Mouse (Mus musculus) megakaryocyte progenitor cell, adult 5-6 weeks (primary cell): ENCODE measurements around the gene Mcpt9. TPM values are rescaled to one million over a fixed set of nuclear protein-coding genes. Genes with fewer than 3 reads are reported as not detected.
A peak's percentile ranks its signal among the peaks of the same experiment; 100 is the strongest.
"Not testable (repeated sequence)": the region's sequence is repeated elsewhere in the genome, so short reads cannot be mapped to it uniquely, and the experiment has no call there.

Experiments
- ATAC-seq: replicated peaks from 2 replicates; pipeline ENCODE4 v1.8.0; 2016; ENCODE audit warnings: mild to moderate bottlenecking, moderate TSS enrichment, inconsistent platforms; ENCODE audit not compliant: poor library complexity
- total RNA-seq, 2 experiments: library from RNA; stranded (forward) in 1 of 2; stranded (reverse) in 1 of 2; fragments of 157-497, 149-512 nt in 1 of 2; fragments of 200-1000 nt in 1 of 2; gene quantifications; 2 replicates each; pipeline versions ENCODE4 v1.2.3 to v1.2.4; 2015 to 2017

The Mcpt9 gene
- total RNA-seq (2015): not detected in 2 replicates
- not detected in 2 replicates for total RNA-seq (2017)

DNA sequence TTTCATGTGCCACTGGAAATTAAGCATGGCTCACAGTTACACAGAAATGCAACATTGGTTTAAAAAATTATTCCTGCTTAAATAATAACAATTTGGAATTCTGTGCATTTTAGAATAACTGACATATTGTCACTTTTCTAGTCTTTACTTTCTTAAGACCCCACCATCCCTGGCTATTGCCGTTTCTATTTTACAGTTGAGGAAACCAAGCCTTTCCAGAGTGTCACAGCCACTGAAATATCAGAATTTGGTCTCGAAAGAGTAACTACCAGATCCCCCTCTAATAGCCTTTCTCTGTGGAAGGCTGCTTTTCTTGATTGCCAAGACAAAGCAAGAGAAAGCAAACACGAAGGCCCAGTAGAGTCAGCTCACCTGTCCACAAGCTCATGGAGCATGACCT, at the start of gene Mcpt9:
TSS of gene Mcpt9 (minus strand) at position 101 of the 400 bp plus-strand sequence.
- ATAC-seq: not testable (repeated sequence)

DNA sequence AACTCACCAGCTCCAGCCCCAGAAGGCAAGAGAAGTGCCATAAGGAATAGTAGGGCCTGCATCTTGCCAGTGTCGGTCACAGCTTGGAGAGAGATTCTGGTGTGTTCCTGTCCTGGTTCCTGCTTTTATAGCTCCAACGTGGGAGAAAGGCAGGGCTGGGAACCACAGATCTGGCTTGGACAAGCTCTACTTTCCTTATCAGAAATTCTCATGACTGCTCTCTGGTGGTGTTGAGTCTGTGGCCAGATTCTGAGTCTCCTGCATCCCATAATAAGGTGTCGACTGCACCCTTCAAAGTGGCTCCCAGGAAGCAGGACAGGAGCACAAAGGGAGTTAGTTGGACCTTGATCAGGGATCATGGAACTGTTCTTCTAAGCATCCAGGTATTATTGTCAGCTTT, 31.9 kb upstream of the Mcpt9 start, which contains the start of gene Mcpt4:
TSS of gene Mcpt4 (minus strand) at position 101 of the 400 bp plus-strand sequence.
- not testable (repeated sequence) for ATAC-seq

DNA sequence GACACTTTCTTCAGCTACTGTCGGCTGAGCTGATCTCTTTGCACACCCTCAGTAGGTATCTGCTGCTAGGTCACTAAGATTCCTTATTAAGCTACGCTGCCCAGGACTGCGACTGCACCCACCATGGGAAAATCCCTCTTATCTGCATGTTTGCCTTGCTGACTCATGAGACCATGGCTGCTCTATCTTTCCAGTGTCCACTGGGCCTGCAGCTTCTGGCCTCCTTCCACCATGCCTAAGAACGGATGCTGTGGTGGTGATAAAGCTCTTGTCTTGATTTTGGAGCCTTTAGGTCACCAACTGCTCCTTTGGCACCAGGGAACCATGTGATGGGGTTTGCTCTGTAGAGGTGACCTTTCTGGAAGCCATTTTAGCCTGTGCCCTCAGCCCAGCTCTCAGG, 27.4 kb upstream of the Mcpt9 start:
- peak; percentile 79 for ATAC-seq

DNA sequence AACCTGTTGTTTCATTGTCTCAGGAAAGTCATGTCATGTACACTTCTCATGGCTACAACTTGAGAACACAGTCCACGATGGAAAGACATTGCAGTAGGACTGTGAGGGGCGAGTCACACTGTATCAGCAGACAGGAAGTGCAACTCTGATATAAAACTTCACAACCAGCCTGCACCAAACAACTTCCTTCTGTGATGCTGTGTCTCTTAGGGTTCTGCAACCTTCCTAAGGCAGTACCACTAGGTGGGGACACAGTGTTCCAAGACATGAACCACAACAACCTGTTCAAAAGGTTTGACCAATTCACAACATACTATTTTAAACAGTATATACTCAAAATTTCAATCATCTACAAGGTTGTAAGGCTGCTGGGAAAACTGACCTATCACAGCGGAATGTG, 25.1 kb upstream of the Mcpt9 start:
- peak; percentile 55 for ATAC-seq

DNA sequence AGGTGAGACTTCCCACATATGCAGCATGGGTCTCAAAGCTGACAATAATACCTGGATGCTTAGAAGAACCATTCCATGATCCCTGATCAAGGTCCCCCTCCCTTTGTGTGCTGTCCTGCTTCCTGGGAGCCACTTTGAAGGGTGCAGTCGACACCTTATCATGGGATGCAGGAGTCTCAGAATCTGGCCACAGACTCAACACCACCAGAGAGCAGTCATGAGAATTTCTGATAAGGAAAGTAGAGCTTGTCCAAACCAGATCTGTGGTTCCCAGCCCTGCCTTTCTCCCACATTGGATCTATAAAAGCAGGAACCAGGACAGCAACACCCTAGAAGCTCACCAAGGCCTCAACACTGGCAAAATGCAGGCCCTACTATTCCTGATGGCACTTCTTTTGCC, 11.5 kb upstream of the Mcpt9 start, which contains the start of gene Mcpt2:
TSS of gene Mcpt2 (plus strand) at position 250 of the 400 bp plus-strand sequence.
- peak; percentile 64; the same call in 1 of the 2 replicates for ATAC-seq

DNA sequence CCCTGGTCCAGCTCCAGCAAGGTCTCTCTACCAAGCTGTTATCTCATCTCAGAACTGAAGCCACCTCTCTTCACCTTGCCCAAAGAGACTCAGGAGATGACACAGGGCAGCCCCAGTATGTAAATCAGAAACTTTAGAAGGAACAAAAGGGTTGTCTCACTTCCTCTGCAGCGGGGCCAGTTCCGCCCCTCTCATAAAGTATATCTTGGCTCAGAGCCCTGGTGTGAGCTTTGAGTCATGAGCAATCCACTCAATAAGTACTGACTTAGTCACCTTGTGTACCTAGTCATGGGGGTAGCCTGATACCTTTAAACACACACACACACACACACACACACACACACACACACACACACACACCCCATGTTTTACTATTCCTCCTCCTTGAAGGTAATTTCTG, 4.1 kb upstream of the Mcpt9 start:
- ATAC-seq: peak; percentile 46; the same call in 1 of the 2 replicates

- peak; percentile 98 for ATAC-seq
Observed at GRCm38 (mm10) chr14:56021305-56021704, 9.0 kb downstream of the Mcpt9 start.

DNA sequence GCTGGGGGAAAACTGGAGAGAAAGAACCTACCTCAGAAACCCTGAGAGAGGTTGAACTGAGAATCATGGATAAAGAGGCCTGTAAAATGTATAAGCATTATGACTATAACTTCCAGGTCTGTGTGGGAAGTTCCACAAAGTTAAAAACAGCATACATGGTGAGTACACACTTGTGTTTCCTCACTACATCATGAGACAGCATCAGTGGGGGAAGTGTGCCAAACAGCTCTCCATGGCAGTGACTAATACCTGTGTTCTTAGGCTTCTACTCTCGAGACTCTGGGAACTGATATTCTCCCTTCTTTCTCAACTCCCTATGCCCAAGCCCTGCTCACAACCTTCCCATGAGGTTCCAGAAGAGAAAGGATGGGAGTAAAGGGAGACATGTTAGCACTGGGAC, 10.8 kb downstream of the Mcpt9 start:
- no peak for ATAC-seq

DNA sequence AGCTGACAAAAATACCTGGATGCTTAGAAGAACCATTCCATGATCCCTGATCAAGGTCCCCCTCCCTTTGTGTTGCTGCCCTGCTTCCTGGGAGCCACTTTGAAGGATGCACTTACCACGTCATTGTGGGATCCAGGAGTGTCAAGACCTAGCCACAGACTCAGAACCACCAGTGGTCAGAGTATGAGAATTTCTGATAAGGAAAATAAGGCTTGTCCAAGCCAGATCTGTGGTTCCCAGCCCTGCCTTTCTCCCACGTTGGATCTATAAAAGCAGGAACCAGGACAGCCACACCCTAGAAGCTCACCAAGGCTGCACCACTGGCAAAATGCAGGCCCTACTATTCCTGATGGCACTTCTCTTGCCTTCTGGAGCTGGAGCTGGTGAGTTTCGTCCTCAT, 12.6 kb downstream of the Mcpt9 start, which contains the start of gene Mcpt1:
TSS of gene Mcpt1 (plus strand) at position 301 of the 400 bp plus-strand sequence.
- not testable (repeated sequence) for ATAC-seq

DNA sequence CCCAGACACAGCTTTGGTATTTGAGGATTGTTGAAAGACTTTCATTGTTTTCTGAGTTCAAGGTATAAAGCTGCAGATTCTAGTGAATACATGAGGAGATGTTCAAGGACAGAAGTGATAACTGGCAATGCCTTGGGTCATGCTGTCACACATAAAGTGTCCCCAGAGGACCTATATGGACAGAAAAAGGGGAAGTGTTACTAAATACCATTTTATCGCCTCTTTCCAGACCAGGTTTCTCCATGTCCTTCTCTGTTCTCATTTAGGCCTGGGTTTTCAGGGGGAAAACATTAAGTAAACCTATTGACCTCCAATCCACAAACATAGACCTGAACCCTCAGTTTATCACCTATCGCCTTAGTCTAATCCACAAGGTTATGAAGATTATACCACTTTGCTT, 16.4 kb downstream of the Mcpt9 start:
- no peak for ATAC-seq

DNA sequence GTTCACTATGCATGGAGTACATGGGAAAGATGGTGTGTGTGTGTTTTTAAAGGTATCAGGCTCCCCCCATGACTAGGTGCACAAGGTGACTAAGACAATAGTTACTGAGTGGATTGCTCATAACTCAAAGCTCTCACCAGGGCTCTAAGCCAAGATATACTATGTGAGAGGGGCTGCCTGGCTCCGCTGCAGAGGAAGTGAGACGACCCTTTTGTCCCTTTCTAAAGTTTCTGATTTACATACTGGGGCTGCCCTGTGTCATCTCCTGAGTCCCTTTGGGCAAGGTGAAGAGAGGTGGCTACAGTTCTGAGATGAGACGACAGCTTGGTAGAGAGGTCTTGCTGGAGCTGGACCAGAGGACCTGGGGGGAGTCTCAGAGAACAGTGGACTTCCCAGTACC, 17.1 kb downstream of the Mcpt9 start:
- no peak for ATAC-seq

DNA sequence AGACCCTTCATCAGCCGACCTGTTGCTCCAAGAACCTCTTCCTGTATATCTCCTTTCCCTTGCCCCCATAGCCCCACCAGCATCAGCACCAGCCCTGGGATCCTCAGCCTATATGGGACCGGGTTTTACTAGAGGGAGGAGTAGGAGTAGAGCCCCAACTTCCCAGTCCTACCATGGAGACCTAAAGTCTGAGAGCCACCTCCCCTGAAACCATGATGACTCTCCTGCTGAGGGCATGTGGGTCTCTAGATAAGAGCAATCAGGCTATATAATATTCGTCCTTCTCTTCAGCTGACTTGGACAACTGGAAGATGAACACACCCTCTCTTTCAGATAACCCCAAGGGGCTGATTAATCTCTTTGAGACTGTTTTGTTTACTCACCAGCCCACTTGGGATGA, 42.8 kb downstream of the Mcpt9 start:
- peak; percentile 64 for ATAC-seq

Other genes starting within 250 kb of the Mcpt9 start
- 0.05 TPM in 1 of 2 replicates, not detected in the other for gene Adcy4, start 246.4 kb downstream of the Mcpt9 start, total RNA-seq (2015)
- not detected in 2 replicates for gene Adcy4, start 246.4 kb downstream of the Mcpt9 start, total RNA-seq (2017)
- gene Ripk3, start 241.6 kb downstream of the Mcpt9 start, total RNA-seq (2015): 116 and 152 TPM in 2 replicates
- 25.3 and 49.9 TPM in 2 replicates for gene Ripk3, start 241.6 kb downstream of the Mcpt9 start, total RNA-seq (2017)
- gene Nfatc4, start 207.4 kb downstream of the Mcpt9 start, total RNA-seq (2015): not detected in 2 replicates
- not detected in 2 replicates for gene Nfatc4, start 207.4 kb downstream of the Mcpt9 start, total RNA-seq (2017)
- gene Nynrin, start 176.5 kb downstream of the Mcpt9 start, total RNA-seq (2015): 2.8 and 3.9 TPM in 2 replicates
- gene Nynrin, start 176.5 kb downstream of the Mcpt9 start, total RNA-seq (2017): 1.9 and 2.7 TPM in 2 replicates
- 0.17 TPM in 1 of 2 replicates, not detected in the other for gene Cbln3, start 146.1 kb downstream of the Mcpt9 start, total RNA-seq (2015)
- gene Cbln3, start 146.1 kb downstream of the Mcpt9 start, total RNA-seq (2017): 0.07 TPM in 1 of 2 replicates, not detected in the other
- 4.6 and 6.1 TPM in 2 replicates for gene Khnyn, start 145.5 kb downstream of the Mcpt9 start, total RNA-seq (2015)
- gene Khnyn, start 145.5 kb downstream of the Mcpt9 start, total RNA-seq (2017): 14.3 and 15.3 TPM in 2 replicates
- gene Sdr39u1, start 130.2 kb downstream of the Mcpt9 start, total RNA-seq (2015): 11.7 and 18.2 TPM in 2 replicates
- 4.2 and 6.9 TPM in 2 replicates for gene Sdr39u1, start 130.2 kb downstream of the Mcpt9 start, total RNA-seq (2017)
- gene Cma1, start 85.8 kb downstream of the Mcpt9 start, total RNA-seq (2015): not detected in 2 replicates
- gene Cma1, start 85.8 kb downstream of the Mcpt9 start, total RNA-seq (2017): not detected in 2 replicates
- gene Cma2, start 79.5 kb downstream of the Mcpt9 start, total RNA-seq (2015): not detected in 2 replicates
- not detected in 2 replicates for gene Cma2, start 79.5 kb downstream of the Mcpt9 start, total RNA-seq (2017)
- not detected in 2 replicates for gene Mcpt1, start 12.5 kb downstream of the Mcpt9 start, total RNA-seq (2015)
- gene Mcpt1, start 12.5 kb downstream of the Mcpt9 start, total RNA-seq (2017): not detected in 2 replicates
- gene Mcpt2, start 11.5 kb upstream of the Mcpt9 start, total RNA-seq (2015): not detected in 2 replicates
- gene Mcpt2, start 11.5 kb upstream of the Mcpt9 start, total RNA-seq (2017): not detected in 2 replicates
- gene Mcpt4, start 31.8 kb upstream of the Mcpt9 start, total RNA-seq (2015): not detected in 2 replicates
- gene Mcpt4, start 31.8 kb upstream of the Mcpt9 start, total RNA-seq (2017): not detected in 2 replicates
- 83.3 and 112 TPM in 2 replicates for gene Mcpt8, start 54.8 kb upstream of the Mcpt9 start, total RNA-seq (2015)
- 23.6 and 30.6 TPM in 2 replicates for gene Mcpt8, start 54.8 kb upstream of the Mcpt9 start, total RNA-seq (2017)
- 4,330 and 4,812 TPM in 2 replicates for gene Ctsg, start 72.1 kb upstream of the Mcpt9 start, total RNA-seq (2015)
- 4,060 and 4,327 TPM in 2 replicates for gene Ctsg, start 72.1 kb upstream of the Mcpt9 start, total RNA-seq (2017)
- not detected in 2 replicates for gene Gzme, start 90.1 kb upstream of the Mcpt9 start, total RNA-seq (2015)
- gene Gzme, start 90.1 kb upstream of the Mcpt9 start, total RNA-seq (2017): not detected in 2 replicates
- gene Gzmd, start 102.1 kb upstream of the Mcpt9 start, total RNA-seq (2015): 0.37 TPM in 1 of 2 replicates, not detected in the other
- not detected in 2 replicates for gene Gzmd, start 102.1 kb upstream of the Mcpt9 start, total RNA-seq (2017)
- not detected in 2 replicates for gene Gzmg, start 129.1 kb upstream of the Mcpt9 start, total RNA-seq (2015)
- gene Gzmg, start 129.1 kb upstream of the Mcpt9 start, total RNA-seq (2017): not detected in 2 replicates
- gene Gzmn, start 144.1 kb upstream of the Mcpt9 start, total RNA-seq (2015): not detected in 2 replicates
- not detected in 2 replicates for gene Gzmn, start 144.1 kb upstream of the Mcpt9 start, total RNA-seq (2017)
- gene Gzmf, start 180.9 kb upstream of the Mcpt9 start, total RNA-seq (2015): not detected in 2 replicates
- not detected in 2 replicates for gene Gzmf, start 180.9 kb upstream of the Mcpt9 start, total RNA-seq (2017)
- not detected in 2 replicates for gene Gzmc, start 204.2 kb upstream of the Mcpt9 start, total RNA-seq (2015)
- not detected in 2 replicates for gene Gzmc, start 204.2 kb upstream of the Mcpt9 start, total RNA-seq (2017)
- gene Gzmb, start 231.8 kb upstream of the Mcpt9 start, total RNA-seq (2015): 3.5 TPM in 2 replicates
- gene Gzmb, start 231.8 kb upstream of the Mcpt9 start, total RNA-seq (2017): 1.1 TPM in 2 replicates